Mouse (Mus musculus) megakaryocyte progenitor cell, adult 5-6 weeks (primary cell): ENCODE results near the gene Pex16. TPM values are rescaled to one million over a fixed set of nuclear protein-coding genes. Genes with fewer than 3 reads are reported as not detected.

Experiments used
- ATAC-seq: replicated peaks from 2 replicates; pipeline ENCODE4 v1.8.0; 2016; ENCODE audit warnings: mild to moderate bottlenecking, moderate TSS enrichment, inconsistent platforms; ENCODE audit not compliant: poor library complexity
- total RNA-seq, 2 experiments: library from RNA; stranded (forward) in 1 of 2; stranded (reverse) in 1 of 2; fragments of 157-497, 149-512 nt in 1 of 2; fragments of 200-1000 nt in 1 of 2; gene quantifications; 2 replicates each; pipeline versions ENCODE4 v1.2.3 to v1.2.4; 2015 to 2017

The Pex16 gene
- total RNA-seq (2015), result 10.3 and 22.1 TPM in 2 replicates
- total RNA-seq (2017), result 11.3 and 16.7 TPM in 2 replicates

GRCm38 (mm10) chr2:92374514-92374913 is at the start of gene Pex16, which contains the start of gene Large2:
TSS of gene Pex16 (plus strand) at chr2:92374676.
TSS of gene Large2 (minus strand) at chr2:92374869.
- ATAC-seq, result peak; percentile 47

GRCm38 (mm10) chr2:92325676-92326075 is 48.8 kb upstream of the Pex16 start:
- no peak for ATAC-seq

GRCm38 (mm10) chr2:92326221-92326620 is 48.3 kb upstream of the Pex16 start:
- ATAC-seq, result no peak

- ATAC-seq, result no peak
These were observed 46.9 kb upstream of the Pex16 start for GRCm38 (mm10) chr2:92327601-92328000.

GRCm38 (mm10) chr2:92328206-92328605 is 46.3 kb upstream of the Pex16 start:
- no peak for ATAC-seq

GRCm38 (mm10) chr2:92330840-92331239 is 43.6 kb upstream of the Pex16 start:
- peak; percentile 87 for ATAC-seq

GRCm38 (mm10) chr2:92331410-92331809 is 43.1 kb upstream of the Pex16 start:
- ATAC-seq, result 0 out of 2 replicates have a peak, but pooled peaks have one; percentile 42

GRCm38 (mm10) chr2:92331871-92332270 is 42.6 kb upstream of the Pex16 start:
- ATAC-seq, result no peak

GRCm38 (mm10) chr2:92342418-92342817 is 32.1 kb upstream of the Pex16 start:
- no peak for ATAC-seq

GRCm38 (mm10) chr2:92347191-92347590 is 27.3 kb upstream of the Pex16 start:
- ATAC-seq, result no peak

GRCm38 (mm10) chr2:92349589-92350425 is 24.7 kb upstream of the Pex16 start:
- no peak for ATAC-seq

GRCm38 (mm10) chr2:92350686-92351085 is 23.8 kb upstream of the Pex16 start:
- no peak for ATAC-seq

GRCm38 (mm10) chr2:92353402-92353801 is 21.1 kb upstream of the Pex16 start:
- ATAC-seq, result no peak

- no peak for ATAC-seq
These were observed 20.3 kb upstream of the Pex16 start for GRCm38 (mm10) chr2:92354224-92354623.

- ATAC-seq, result no peak
These were observed 15.2 kb upstream of the Pex16 start for GRCm38 (mm10) chr2:92359301-92359700.

GRCm38 (mm10) chr2:92360186-92360823 is 14.2 kb upstream of the Pex16 start:
- ATAC-seq, result no peak

GRCm38 (mm10) chr2:92360893-92361292 is 13.6 kb upstream of the Pex16 start:
- 0 out of 2 replicates have a peak, but pooled peaks have one; percentile 54 for ATAC-seq

GRCm38 (mm10) chr2:92361795-92362194 is 12.7 kb upstream of the Pex16 start:
- no peak for ATAC-seq

GRCm38 (mm10) chr2:92362571-92363228 is 11.8 kb upstream of the Pex16 start:
- no peak for ATAC-seq

GRCm38 (mm10) chr2:92364086-92364485 is 10.4 kb upstream of the Pex16 start:
- no peak for ATAC-seq

GRCm38 (mm10) chr2:92365568-92365967 is 8.9 kb upstream of the Pex16 start:
- ATAC-seq, result no peak
